Mouse (Mus musculus) testis, adult 2 months (tissue): ENCODE results near the gene Dmd. TPM values are rescaled to one million over a fixed set of nuclear protein-coding genes. Genes with fewer than 3 reads are reported as not detected.

Experiments
- H3K27ac ChIP-seq: fragments of 200-500 bp; 2 replicates; pipeline ENCODE4 v1.5.1; 2012; ENCODE audit warnings: low read depth, low read length; ENCODE audit not compliant: control insufficient read depth, insufficient read depth
- H3K27me3 ChIP-seq: fragments of 200-500 bp; 2 replicates; pipeline ENCODE4 v1.6.1; 2012; ENCODE audit warnings: mild to moderate bottlenecking, low read length, moderate library complexity; ENCODE audit not compliant: control insufficient read depth, insufficient read depth
- H3K36me3 ChIP-seq: fragments of 200-500 bp; 2 replicates; pipeline ENCODE4 v1.6.1; 2012; ENCODE audit warnings: mild to moderate bottlenecking, low read length; ENCODE audit not compliant: control insufficient read depth, insufficient read depth
- H3K4me1 ChIP-seq: fragments of 200-500 bp; 2 replicates; pipeline ENCODE4 v1.6.1; 2012; ENCODE audit warnings: low read length; ENCODE audit not compliant: control insufficient read depth, insufficient read depth
- H3K4me3 ChIP-seq: fragments of 200-500 bp; 2 replicates; pipeline ENCODE4 v1.5.1; 2012; ENCODE audit warnings: low read depth, mild to moderate bottlenecking, low read length, moderate library complexity, mixed read lengths; ENCODE audit not compliant: control insufficient read depth
- CTCF ChIP-seq: fragments of 200-500 bp; IDR thresholded peaks from 2 replicates; pipeline ENCODE4 v1.5.1; 2012; ENCODE audit warnings: low read depth, mild to moderate bottlenecking, inconsistent platforms, low read length, moderate library complexity; ENCODE audit not compliant: control insufficient read depth, insufficient read depth, insufficient replicate concordance
- POLR2A ChIP-seq: fragments of 200-500 bp; IDR thresholded peaks from 2 replicates; pipeline ENCODE4 v1.6.1; 2012; ENCODE audit warnings: low read depth, mild to moderate bottlenecking, inconsistent platforms, low read length, moderate library complexity; ENCODE audit not compliant: control insufficient read depth
- polyA plus RNA-seq: library from polyadenylated mRNA; depleted of rRNA; stranded (reverse); fragments of >200 nt; gene quantifications from 2 replicates; pipeline ENCODE4 v1.2.3, GENCODE M21; 2012

The Dmd gene
- polyA plus RNA-seq, 1 experiment: 4.3 TPM

- Histone ChIP-seq H3K27ac (no peak overlapping the region), H3K27me3 (no peaks in the 10 kb centered on the region), H3K4me3 (no peak overlapping the region), H3K4me1 (no peaks in the 10 kb centered on the region), H3K36me3 (no peaks in the 10 kb centered on the region)
- TF ChIP-seq CTCF (no peak), POLR2A (no peak)
Measured at GRCm38 (mm10) chrX:84435608-84436007, 1486.9 kb downstream of the Dmd start.

- Histone ChIP-seq H3K4me3 (no peak overlapping the region), H3K27ac (no peak overlapping the region), H3K27me3 (no peaks in the 10 kb centered on the region), H3K36me3 (no peaks in the 10 kb centered on the region), H3K4me1 (no peaks in the 10 kb centered on the region)
- TF ChIP-seq CTCF (no peak), POLR2A (no peak)
Measured at GRCm38 (mm10) chrX:84436556-84436955, 1487.9 kb downstream of the Dmd start.

- no peaks in the 10 kb centered on the region for H3K36me3 ChIP-seq
- H3K27me3 ChIP-seq: no peaks in the 10 kb centered on the region
- H3K27ac ChIP-seq: no peak overlapping the region
- no peak overlapping the region for H3K4me3 ChIP-seq
- TF ChIP-seq POLR2A (no peak), CTCF (no peak)
- no peaks in the 10 kb centered on the region for H3K4me1 ChIP-seq
Measured at GRCm38 (mm10) chrX:84442996-84443395, 1494.3 kb downstream of the Dmd start.

- Histone ChIP-seq H3K4me1 (no peaks in the 10 kb centered on the region), H3K27ac (no peak overlapping the region), H3K4me3 (no peak overlapping the region), H3K36me3 (no peaks in the 10 kb centered on the region), H3K27me3 (no peaks in the 10 kb centered on the region)
- TF ChIP-seq CTCF (no peak), POLR2A (no peak)
Measured at GRCm38 (mm10) chrX:84443985-84444384, 1495.3 kb downstream of the Dmd start.

GRCm38 (mm10) chrX:84444638-84445037, 1496.0 kb downstream of the Dmd start:
- no peak overlapping the region for H3K27ac ChIP-seq
- H3K27me3 ChIP-seq: no peaks in the 10 kb centered on the region
- TF ChIP-seq POLR2A (no peak), CTCF (no peak)
- H3K4me1 ChIP-seq: no peaks in the 10 kb centered on the region
- H3K4me3 ChIP-seq: no peak overlapping the region
- H3K36me3 ChIP-seq: no peaks in the 10 kb centered on the region

- TF ChIP-seq CTCF: no peak
- no peak overlapping the region for H3K27ac ChIP-seq
- no peaks in the 10 kb centered on the region for H3K4me1 ChIP-seq
- H3K36me3 ChIP-seq: no peaks in the 10 kb centered on the region
- no peak overlapping the region for H3K4me3 ChIP-seq
- H3K27me3 ChIP-seq: no peaks in the 10 kb centered on the region
Measured at GRCm38 (mm10) chrX:84454473-84454872, 1505.8 kb downstream of the Dmd start.

GRCm38 (mm10) chrX:84514650-84515366, 1566.1 kb downstream of the Dmd start:
- no peak overlapping the region for H3K4me3 ChIP-seq
- no peaks in the 10 kb centered on the region for H3K36me3 ChIP-seq
- TF ChIP-seq CTCF (no peak), POLR2A (no peak)
- no peaks in the 10 kb centered on the region for H3K4me1 ChIP-seq
- no peak overlapping the region for H3K27ac ChIP-seq
- no peaks in the 10 kb centered on the region for H3K27me3 ChIP-seq
